Mouse (Mus musculus) telencephalon, adult 2 months (tissue): Measurements from ENCODE around the gene Trpm1.
"Not testable (repeated sequence)": the region's sequence is repeated elsewhere in the genome, so short reads cannot be mapped to it uniquely, and the experiment has no call there.

Experiments used
- DNase-seq: peaks from one replicate; pipeline ENCODE4 v3.0.0-alpha.2; 2011; ENCODE audit warnings: low read depth, low spot score

Trpm1 gene

DNA sequence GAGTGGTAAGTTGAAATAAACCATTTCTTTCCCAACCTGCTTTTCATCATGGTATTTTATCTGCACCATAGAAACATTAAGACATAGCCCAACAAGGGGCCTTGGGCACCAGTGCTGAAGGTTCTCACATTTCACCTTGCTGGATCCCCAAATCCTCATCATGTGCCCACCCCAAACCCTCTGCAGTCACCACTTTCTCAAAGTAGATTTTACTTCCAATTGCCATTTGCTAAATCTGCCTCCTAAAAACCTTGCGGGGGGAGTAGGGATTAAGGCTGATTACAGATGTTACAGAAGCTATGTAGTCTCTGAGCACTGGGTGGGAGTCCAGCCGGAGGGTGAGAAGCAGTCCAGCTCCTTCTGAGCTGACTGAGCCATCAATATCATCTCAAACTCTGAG is at the start of gene Trpm1:
Trpm1 (plus strand) TSS at position 301 of the 400 bp plus-strand sequence.
- DNase-seq = no peak

GRCm38 (mm10) chr7:64122131-64122715 is 31.4 kb upstream of the Trpm1 start:
- DNase-seq = peak; percentile 65

- DNase-seq = no peak
Measured at GRCm38 (mm10) chr7:64123721-64124120, 29.9 kb upstream of the Trpm1 start.

DNA sequence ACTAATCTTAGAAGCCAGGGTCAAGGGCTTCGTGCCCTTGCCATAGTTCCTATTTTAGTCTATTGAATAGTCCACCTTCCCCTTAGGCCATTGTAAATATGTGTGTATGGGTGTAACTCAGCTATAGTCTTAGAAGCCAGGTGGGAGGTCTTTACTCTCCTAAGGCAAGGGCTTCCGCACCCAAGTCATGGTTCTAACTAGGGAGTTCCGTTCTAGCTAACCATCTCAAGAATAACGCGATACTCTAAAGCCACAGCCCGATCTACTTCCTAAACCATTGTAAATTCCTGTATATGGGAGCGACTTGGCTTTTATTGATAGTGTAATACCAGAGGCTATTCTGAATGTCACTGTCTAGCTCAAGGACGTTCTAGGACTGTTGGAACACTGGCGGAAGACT is 27.6 kb upstream of the Trpm1 start:
- DNase-seq = not testable (repeated sequence)

- no peak for DNase-seq
Measured at GRCm38 (mm10) chr7:64139866-64140265, 13.8 kb upstream of the Trpm1 start.

DNA sequence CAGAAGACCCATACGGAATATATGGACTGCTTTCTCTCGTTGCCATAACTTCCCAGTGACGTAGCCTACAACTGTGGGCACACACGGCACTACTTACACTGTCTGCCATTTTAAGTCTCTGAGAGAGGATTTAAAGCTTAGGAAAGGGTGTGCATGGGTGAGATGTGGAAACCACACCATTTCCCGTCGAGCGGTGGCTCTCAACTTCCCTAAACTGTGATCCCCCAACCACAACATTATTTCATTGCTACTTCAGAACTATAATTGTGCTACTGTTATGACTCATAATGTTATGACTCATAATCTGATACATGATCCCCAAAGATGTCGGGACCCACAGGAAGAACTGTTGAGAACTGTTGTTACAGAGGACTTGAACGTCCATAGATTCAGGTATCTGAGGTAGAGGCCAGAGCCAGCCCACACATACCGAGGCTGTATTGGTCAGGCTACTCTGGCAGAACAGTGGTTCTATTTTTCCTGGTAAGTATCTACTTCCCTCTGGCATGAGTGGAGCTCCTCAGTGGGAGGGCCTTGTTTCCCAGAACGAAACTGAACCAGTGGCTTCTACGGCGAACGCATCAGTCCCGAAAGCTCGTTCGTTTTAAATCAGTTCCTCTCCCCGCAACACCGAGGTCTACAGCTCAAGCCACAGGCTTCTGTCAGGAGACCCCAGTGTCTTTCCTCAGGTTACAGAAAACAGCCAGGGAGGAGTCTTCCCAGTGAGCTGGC is 12.2 kb upstream of the Trpm1 start:
- DNase-seq = no peak

DNA sequence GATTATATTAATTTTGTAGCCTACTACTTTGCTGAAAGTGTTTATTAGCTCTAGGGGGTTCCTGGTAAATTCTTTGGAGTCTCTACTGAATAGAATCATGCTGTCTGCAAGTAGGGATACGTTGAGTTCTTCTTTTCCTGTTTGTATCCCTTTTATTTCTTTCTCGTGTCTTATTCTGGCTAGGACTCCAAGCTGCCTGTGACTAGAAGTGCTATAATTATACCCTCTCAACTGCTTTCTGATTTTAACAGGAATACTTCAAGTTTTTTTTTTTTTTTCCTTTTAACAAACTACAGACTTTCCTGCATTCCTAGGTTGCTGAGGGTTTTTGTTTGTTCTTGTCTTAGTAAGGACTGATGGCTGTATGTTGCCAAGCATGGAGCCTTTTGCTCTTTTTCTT is 4.3 kb upstream of the Trpm1 start:
- no peak for DNase-seq

GRCm38 (mm10) chr7:64149747-64150146 is 3.9 kb upstream of the Trpm1 start:
- DNase-seq = no peak

DNA sequence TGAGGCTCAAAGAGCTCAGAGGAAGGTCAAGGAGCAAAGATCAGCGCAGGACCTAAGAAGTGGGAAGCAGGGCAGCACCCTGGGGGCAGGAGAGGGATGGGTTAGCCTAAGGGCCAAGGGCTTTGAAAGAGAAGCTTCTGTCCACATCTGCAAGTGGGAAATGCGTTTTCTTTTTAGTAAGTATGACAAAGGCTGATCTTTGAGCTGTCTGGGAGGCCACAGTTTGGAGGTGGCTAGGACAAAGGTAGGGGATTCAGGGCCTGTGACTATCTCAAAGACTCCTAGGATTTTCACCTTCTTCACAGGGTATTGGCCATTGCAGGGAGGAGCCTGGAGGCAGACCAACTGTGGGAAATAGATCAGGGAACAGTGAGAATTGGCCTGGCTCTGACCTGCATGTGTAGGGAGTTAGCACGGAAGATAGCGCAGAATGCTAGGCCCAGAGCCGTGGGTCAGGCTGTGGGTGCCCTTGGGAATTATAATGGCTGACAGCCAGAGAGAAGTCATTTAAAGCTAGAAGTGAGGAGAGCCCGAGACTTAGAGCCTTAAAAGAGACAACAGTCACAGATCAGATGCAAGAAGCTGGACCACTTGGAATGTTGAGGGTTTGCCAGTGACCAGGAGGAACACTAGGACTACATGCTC is 3.1 kb upstream of the Trpm1 start:
- DNase-seq = no peak

GRCm38 (mm10) chr7:64155226-64155625 is 1.6 kb downstream of the Trpm1 start:
- no peak for DNase-seq

GRCm38 (mm10) chr7:64155687-64156086 is 2.1 kb downstream of the Trpm1 start:
- peak; percentile 92 for DNase-seq

GRCm38 (mm10) chr7:64156271-64156911 is 2.8 kb downstream of the Trpm1 start:
- no peak for DNase-seq

GRCm38 (mm10) chr7:64156918-64157690 is 3.5 kb downstream of the Trpm1 start:
- no peak for DNase-seq

DNA sequence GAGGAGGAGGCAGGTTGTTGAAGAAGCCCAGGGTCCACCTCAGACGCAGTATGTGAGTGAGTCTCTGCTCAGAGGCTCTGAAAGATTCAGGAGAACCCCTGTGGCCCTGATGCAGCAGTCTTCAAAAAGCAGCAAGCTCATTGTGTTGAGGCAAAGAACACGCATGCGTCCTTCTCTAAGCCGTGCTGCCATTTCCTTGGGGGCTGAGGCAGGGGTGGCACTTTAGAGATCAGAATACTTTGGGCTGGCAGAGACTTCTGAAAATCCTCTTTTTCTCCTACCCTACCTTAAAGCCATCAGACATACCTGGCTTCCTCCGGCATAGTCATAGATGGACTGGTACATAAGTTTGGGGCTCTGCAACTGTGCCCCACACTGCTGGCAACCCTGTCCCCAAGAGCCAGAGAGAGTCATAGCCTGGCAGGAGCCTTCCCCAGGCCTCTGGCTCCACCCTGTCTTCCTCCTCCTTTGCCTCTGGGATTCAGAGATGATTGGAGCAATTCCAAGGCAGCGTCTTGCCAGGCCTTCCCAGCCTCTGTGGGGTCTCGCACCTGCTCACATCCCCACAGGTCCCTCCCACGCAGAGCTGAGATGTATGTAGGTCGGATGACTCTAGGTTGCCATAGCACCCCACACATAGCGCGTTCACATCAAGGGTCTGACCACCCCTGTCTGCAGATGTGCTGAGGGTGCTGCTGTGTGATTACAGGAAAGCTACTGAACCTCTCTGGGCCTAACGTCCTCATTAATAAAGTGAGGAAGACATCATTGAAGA is 4.8 kb downstream of the Trpm1 start:
- no peak for DNase-seq

DNA sequence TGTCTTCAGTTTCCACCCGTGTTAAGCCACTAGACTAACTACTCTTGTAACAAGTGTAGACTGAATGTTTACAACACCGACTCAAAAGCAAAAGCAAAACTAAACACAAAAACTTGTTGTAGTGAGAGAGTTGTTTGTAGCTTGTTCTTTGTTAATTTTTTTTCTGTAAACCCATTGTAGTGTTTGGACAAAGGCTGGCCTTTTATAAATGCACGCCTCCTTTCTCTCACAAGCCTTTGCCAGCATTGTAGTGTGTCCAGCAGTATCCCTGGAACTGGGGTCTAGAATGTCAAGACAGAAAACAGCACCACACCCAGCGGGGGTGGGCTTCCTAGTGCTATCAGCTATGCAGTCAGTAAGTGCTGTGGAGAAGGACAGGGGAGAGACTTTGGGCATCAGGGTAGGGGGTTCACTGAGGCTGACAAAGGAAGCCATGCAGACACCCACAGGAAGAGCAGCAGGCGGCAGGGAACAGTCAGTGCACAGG is 5.5 kb downstream of the Trpm1 start:
- DNase-seq = peak; percentile 58

DNA sequence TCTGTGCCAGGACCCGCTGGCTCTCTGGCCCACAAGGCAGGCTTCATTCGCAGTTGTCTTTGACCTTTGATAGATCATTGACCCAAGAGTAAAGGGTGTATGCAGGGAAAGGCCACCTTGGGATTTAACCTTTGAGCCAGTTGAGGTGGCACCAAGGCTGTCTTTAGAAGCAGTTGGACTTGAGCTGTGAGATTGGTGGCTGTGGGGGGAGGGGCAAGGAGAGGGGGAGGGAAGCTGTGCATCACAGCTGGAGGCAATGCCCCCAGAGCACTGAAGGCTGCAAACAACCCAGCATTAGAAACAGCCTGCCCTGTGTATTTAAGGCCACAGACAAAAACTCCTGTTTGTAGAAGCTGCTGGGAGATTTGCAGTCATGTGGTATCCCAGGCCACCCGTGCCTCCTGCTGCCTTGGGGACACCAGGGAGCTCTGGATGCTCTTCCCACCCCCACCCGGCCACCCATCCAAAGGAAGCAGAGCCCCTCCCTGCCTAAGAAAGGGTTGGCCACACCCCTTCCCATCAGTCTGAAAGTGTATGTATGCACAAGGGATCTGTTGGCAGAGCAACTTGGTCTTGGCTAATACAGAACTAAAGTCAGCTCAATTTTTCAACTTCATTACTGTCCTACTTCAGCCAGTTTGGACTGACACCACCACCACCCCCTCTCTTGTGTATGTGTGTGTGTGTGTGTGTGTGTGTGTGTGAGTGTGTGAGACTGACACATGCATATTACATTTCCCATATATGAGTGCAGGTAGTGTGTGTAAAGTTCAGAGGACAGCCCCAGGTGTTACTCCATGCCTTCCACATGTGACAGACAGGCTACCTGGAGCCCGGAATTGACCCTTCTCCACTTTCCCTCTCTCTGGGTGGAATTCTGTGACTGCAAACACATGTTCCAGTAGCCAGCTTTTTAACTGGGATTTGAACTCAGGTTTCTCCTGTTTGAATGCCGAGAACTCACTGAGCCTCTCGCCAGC is 6.3 kb downstream of the Trpm1 start:
- peak; percentile 55 for DNase-seq

DNA sequence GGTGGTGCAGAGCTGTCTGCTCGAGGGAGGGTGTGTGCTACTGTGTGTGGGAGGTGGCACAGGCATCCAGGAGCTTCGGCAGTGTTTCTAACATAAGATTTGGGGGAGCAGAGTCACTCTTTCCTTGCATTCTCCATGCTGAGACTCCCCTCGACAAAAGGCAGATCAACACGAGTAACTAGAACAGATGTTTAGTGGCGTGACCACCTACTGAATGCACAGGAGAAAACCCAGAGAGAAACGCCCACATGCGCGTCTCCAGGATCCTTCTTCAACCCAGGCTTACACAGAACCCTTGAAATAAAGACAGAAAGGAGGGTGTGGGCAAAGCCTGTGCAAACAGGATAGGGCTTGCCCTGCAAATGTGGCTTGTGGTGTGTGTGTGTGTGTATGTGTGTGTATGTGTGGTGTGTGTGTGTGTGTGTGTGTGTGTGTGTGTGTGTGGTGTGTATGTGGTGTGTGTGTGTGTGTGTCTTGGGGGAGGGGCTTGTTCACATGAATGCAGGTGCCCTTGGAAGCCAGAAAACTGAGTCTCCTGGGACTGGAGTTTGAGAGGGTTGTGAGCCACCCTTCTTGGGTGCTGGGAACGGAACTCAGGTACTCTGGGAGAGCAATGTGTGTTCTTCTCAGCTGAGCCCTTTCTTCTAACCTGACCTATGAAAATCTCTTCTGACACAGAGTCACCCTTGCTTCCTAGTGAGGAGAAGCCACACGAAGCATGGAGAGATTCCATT is 7.3 kb downstream of the Trpm1 start:
- DNase-seq = peak; percentile 96

DNA sequence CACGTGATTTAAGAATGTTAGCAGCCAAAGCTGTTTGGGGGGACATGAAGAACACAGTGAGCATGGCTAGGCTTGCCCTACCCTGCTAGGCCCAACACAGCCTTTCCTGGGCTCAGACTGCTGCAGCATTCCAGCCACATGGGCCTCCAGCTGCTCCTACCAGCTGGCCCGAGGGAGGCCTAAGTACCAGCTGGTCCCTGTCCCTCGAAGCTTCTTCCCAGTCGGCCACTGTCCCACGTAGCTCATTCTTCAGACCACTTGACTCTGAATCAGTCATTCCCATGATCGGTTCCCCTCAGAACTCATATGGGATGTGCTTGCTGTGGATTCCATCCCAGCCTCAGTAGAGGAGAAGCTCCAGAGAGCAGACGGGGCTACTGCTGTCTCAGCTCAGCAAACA is 8.4 kb downstream of the Trpm1 start:
- DNase-seq = no peak

DNA sequence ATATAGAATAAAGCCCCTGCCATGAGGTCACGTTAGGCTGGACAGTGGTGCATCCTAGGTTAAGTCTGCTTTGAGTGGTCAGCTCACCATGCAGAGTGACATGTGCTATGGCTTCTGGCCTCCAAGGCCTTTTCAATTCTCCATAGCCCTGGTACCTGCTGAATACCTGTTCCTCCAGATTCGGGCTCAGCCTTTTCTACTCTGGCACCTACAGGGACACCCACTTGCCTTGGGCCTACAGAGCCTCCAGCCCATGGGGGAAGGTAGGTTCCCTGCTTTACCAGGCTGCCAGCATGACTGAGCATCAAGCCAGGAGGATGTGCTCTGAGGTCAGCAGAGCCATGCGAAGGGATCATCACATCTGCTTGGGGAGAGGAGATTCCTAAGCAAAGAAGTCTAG is 9.5 kb downstream of the Trpm1 start:
- DNase-seq = no peak
